Mouse (Mus musculus) testis, postnatal 14 days (tissue): ENCODE results near the gene Rps19bp1.

Source experiments
- DNase-seq: peaks from one replicate; pipeline ENCODE4 v3.0.0; 2021; ENCODE audit warnings: low spot score

Gene Rps19bp1

DNA sequence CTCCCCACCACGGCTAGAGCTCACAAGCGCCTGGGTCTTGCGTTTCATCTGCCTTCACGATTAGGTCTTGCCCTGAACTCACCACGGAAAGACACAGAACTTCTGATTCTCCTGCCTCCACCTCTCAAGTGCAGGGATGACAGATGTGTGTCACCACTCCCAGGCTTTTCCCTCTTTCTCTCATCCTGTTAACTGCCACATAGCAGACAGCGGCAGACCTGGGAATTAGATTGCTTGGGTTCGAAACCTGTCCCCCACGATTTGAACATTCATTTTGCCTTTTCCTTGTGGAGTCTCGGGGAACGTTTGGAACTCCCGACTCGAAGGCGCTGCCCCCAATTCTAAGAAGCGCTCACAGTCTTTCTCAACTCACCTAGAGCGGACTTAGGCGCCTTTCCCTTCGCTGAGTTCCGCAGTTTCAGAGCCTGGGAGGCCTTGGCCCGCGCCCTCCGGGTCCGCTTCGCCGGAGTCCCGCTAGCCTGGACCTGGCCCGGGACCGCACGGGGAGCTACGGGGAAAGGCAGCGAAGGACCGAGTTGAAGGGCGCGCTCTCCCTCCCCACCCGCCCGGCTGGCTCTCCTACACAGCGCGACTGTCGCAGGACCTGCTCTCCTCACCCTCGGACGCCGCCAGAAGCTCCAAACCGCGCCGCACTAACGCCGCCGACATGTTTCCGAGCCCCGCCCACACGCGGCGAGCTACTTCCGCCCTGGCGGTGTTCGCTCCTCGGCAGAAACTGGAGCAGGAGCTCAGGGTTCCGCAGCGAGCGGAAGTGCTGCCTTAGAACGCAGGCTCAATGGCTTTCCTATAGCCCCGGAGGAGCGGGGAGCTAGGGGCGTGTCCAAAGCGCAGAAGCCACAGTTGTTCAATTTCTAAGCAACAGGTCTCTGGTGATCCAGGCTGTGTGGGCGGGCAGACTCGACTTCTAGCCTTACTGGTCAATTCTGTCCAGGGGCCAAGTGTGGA is at the start of gene Rps19bp1:
Rps19bp1 (minus strand) TSS at position 706 of the 966 bp plus-strand sequence.
- peak; percentile 90 for DNase-seq

GRCm38 (mm10) chr15:80306146-80306545 is 42.0 kb upstream of the Rps19bp1 start:
- no peak for DNase-seq

GRCm38 (mm10) chr15:80304188-80304587 is 40.1 kb upstream of the Rps19bp1 start:
- DNase-seq = no peak

- no peak for DNase-seq
Measured at GRCm38 (mm10) chr15:80303779-80304178, 39.7 kb upstream of the Rps19bp1 start.

GRCm38 (mm10) chr15:80297146-80297545 is 33.0 kb upstream of the Rps19bp1 start:
- DNase-seq = no peak

- peak; percentile 71 for DNase-seq
Measured at GRCm38 (mm10) chr15:80289436-80289835, 25.3 kb upstream of the Rps19bp1 start.

DNA sequence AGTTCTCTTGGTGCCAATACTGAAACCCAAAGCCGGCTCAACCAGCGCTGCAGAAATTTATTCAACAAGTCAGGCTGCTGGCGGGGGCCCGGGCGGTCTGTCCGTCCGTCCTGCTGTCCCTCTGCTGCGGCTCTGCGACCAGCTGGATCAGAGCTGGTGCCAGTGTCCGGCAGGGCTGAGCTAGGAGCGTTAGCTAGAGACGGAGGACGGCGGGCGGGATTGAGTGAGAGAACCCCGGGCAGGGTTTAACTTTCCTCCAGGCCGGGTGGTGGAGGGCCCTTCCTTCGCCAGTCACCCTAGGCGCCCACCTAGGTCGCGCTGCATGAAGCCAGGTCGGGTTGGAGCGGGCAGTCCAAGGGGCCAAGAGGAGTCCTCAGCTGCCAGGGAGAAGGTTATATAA is 23.9 kb upstream of the Rps19bp1 start:
- DNase-seq = no peak

GRCm38 (mm10) chr15:80286851-80287415 is 22.8 kb upstream of the Rps19bp1 start, which contains the start of gene Cacna1i:
Gene Cacna1i (plus strand): TSS chr15:80287238.
- DNase-seq = no peak

DNA sequence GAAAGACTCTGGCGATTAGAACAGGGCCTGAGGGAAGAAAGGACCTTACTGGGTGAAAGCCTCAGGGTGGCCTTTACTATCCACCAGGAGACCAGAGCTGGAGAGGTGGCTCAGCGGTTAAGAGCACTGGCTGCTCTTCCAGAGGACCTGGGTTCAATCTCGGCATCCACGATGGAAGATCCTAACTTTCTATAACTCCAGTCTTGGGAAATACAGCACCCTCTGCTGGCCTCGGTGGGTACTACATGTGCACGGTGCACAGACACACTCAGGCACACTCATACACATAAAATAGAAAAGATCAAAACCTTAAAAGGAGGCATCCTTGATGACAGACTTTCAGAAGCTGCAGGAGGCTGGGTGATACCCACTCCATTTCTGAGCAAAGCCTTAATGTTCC is 16.5 kb upstream of the Rps19bp1 start:
- no peak for DNase-seq

- DNase-seq = no peak
Measured at GRCm38 (mm10) chr15:80279053-80279452, 14.9 kb upstream of the Rps19bp1 start.

GRCm38 (mm10) chr15:80278121-80278759 is 14.1 kb upstream of the Rps19bp1 start:
- DNase-seq = no peak

GRCm38 (mm10) chr15:80277625-80278024 is 13.5 kb upstream of the Rps19bp1 start:
- no peak for DNase-seq

- DNase-seq = no peak
Measured at GRCm38 (mm10) chr15:80277107-80277506, 13.0 kb upstream of the Rps19bp1 start.

GRCm38 (mm10) chr15:80271858-80272396 is 7.8 kb upstream of the Rps19bp1 start:
- DNase-seq = no peak

GRCm38 (mm10) chr15:80266281-80266680 is 2.2 kb upstream of the Rps19bp1 start:
- DNase-seq = no peak

DNA sequence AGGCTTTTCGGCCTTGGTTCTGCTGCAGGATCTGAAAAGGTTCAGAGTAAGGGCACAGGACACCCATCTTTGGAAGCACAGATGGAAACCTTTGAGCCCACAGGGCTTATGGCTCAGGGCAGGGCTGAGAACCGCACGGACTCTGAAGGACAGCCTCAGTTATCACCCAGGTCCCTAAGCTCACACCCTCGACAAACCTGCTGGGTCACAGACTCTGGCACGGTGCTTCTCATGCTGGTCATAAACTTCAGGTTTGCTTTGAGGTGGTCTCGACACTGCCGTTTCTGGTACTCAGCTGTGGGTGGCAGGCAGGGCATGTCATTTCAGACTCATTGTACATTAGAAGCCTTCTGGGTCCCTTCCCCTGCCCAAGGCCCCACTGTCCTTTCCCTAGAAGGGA is 3.0 kb downstream of the Rps19bp1 start:
- no peak for DNase-seq

- DNase-seq = peak; percentile 54
Measured at GRCm38 (mm10) chr15:80260677-80261076, 3.4 kb downstream of the Rps19bp1 start.

GRCm38 (mm10) chr15:80259406-80260045 is 4.6 kb downstream of the Rps19bp1 start:
- no peak for DNase-seq

DNA sequence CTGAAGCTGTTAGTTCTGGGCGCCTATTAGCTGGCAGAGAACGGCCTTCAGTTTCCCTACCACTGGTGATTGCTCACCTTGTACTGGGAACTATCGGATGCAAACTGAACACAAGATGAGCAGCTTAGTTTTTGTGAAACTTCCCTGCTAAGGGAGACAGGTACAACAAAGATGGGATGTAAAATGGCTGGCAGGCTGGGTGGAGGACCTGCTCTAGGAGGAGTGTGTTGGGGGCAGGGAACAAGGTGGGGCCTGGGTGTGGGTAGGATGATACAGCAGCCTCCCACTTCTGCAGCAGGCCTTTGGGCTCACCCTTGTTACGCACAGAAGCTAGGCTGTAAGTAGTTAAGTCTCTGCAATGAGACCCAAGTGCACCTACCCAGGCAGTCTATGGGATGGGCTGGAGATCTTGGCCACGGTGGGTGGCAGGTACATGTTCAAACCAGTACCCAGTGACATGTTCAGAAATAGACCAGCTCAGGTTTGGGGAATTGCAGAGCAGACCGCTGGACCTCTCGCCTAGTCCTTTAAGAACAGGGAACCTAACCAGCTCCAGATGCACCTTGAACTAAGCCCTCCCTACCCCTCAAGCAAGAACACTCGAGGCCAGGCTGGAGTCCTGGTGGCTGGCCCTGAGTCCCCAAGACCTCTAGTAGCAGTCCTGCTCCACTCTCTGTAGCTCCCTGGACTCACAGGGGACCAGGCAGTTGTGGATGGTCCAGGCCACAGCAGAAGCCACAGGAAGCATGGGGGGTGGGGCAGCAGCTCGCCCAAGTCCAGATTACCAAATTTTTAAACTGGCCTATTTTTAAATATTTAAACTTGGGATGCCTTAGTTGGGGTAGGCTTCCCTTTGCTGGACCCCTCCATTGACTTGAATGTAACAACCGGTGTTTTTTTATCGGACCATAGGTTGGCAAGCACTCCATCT is 5.6 kb downstream of the Rps19bp1 start:
- DNase-seq = no peak

DNA sequence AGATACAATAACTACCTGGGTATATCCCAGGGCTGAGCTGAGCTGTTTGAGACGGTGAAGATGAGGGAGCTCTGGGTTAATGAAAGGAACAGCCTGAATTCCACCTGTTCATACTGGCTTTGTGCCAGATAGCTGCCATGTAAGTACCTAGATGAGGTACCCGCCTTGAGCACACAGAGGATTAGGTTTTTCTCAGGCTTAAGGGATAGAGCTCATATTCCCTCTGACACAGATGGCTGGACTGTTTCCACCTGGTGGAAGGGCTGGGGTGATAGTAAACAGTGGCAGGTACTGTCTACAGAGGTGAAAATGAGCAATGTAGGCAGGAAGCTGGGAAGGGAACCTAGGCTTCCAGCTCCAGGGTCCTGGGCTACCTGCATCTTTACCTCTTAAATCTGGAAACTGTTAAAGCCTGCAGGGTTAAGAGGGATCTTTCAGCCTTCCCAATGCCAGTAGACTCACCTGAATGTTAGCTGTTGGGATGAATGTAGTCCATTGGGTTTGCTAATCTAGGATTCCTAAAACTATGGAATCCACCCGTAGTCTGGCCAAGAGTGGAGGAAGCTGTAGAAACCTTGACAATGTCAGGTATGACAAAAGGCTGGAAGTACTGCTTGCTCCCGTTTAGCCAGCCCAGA is 6.4 kb downstream of the Rps19bp1 start:
- DNase-seq = no peak
